Mouse (Mus musculus): ENCODE data around the gene Dcun1d4. TPM values are rescaled to one million over a fixed set of nuclear protein-coding genes. Genes with fewer than 3 reads are reported as not detected.
A peak's percentile ranks its signal among the peaks of the same experiment; 100 is the strongest.

Dcun1d4 gene
- total RNA-seq, 2 experiments from 2014 or later: 17.4 to 19.1 TPM

DNA sequence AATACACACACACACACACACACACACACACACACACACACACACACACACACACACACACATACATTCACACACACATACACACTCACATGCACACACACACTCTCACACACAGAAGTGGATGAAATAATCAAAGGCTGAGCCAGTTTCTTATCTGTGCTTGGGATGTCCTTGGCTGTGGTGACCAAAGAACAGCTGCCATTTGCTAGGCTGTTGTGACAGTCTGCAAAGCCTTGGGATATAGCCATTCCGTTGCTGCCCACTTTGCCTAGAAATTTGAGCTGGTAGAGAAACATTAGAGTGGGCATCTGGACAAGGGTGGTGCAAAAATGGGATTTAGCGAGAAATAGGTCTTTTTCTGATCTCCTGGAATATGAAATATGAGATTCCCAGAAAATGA is 119.2 kb downstream of the Dcun1d4 start:
- peak; percentile 20 for DNase-seq

DNA sequence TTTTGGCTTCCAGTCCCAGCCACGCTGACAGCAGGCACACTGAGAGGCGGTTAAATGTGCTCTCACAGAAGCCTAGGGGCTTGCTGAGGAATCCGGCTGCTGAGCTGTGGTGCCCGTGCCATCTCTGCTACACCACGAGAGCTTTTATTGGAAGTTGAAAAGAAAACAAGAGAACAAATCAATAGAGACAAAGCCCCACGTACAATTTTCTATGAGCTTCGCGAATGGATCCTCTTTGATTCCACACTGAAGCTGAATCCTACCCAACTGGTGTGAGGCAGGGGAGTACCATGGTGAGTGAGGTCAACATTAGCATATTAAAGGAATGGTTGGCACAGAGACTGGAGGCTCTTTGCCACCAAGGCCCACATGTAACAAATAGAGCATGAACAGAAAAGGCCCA is 120.6 kb downstream of the Dcun1d4 start:
- DNase-seq: no peak

GRCm38 (mm10) chr5:73602865-73603264 is 122.1 kb downstream of the Dcun1d4 start:
- DNase-seq: no peak

- no peak for DNase-seq
These were observed 123.7 kb downstream of the Dcun1d4 start for GRCm38 (mm10) chr5:73604542-73604941.

DNA sequence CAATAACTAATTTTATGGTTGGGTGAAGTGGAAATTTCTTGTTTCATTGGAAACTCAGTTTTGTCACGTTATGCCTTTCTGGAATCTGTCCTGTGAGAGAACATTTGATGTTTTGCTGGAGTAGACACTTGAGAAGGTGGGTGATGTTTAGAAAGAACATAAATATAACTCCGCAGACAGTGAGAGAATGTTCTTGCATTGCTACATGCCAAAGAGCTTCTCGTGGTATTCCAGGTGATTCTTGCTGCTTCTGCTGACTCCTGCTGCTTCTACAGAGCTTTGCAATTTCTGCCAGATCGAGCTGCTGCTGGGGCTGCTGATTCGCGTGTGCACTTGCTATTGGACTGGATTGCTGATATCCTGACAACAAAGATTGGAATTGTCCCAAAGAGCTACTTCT is 124.2 kb downstream of the Dcun1d4 start:
- no peak for DNase-seq

Other genes starting within 250 kb of the Dcun1d4 start
- 10 to 100 TPM; 57.0 to 57.9 TPM for gene Fryl, start 224.4 kb upstream of the Dcun1d4 start, total RNA-seq (2021)
- gene Ociad1, start 188.2 kb upstream of the Dcun1d4 start, total RNA-seq (2021): 100 to 1,000 TPM; 261 to 264 TPM
- gene Ociad2, start 140.0 kb upstream of the Dcun1d4 start, total RNA-seq (2021): 10 to 100 TPM in 1 of 2 experiments, 1 to 10 TPM in 1; 9.6 to 12.1 TPM
- gene Cwh43, start 74.9 kb upstream of the Dcun1d4 start, total RNA-seq (2021): not detected
- under 1 TPM in 1 of 2 experiments, not detected in 1; 0.32 TPM for gene Lrrc66, start 151.5 kb downstream of the Dcun1d4 start, total RNA-seq (2021)
- gene Sgcb, start 166.8 kb downstream of the Dcun1d4 start, total RNA-seq (2021): 10 to 100 TPM; 58.7 to 61.2 TPM
- gene Spata18, start 170.4 kb downstream of the Dcun1d4 start, total RNA-seq (2021): 1 to 10 TPM; 2.0 to 2.7 TPM

All from heart, postnatal 4 days (tissue).